Mouse (Mus musculus): ENCODE data around the gene Crtam. TPM values are rescaled to one million over a fixed set of nuclear protein-coding genes. Genes with fewer than 3 reads are reported as not detected.
A peak's percentile ranks its signal among the peaks of the same experiment; 100 is the strongest.

Crtam gene
- total and polyA plus RNA-seq, 3 experiments, result 0.04 TPM; not detected in 2

GRCm38 (mm10) chr9:41050331-41051079, 46.1 kb upstream of the Crtam start:
- Histone ChIP-seq H3K4me3 (ENCODE audit: control insufficient read depth in 1 of 2, insufficient read depth in 1 of 2, low read depth in 2 of 2, low read length in 2 of 2) (no peak overlapping the region), H3K36me3 (ENCODE audit: control insufficient read depth in 1 of 2, insufficient read depth in 2 of 2, low read length in 2 of 2) (peaks cover 0 to 43% of the 10 kb centered on the region in 2 experiments; a peak in 2 of 4 replicates), H3K4me1 (ENCODE audit: control insufficient read depth in 1 of 2, insufficient read depth in 2 of 2, low read length in 2 of 2) (peaks cover 18 to 58% of the 10 kb centered on the region in 2 experiments), H3K9me3 (replicated peaks; ENCODE audit: insufficient read depth, low read length) (no peaks in the 10 kb centered on the region), H3K79me2 (ENCODE audit: control insufficient read depth, insufficient read depth, low read length, poor library complexity) (no peaks in the 10 kb centered on the region), H3K9ac (ENCODE audit: control insufficient read depth, low read depth, low read length, poor library complexity, severe bottlenecking) (no peak overlapping the region), H3K27ac (ENCODE audit: control insufficient read depth, low read depth, low read length) (peak overlapping the region; percentile 22; the same call in 1 of the 2 replicates), H3K27me3 (ENCODE audit: control insufficient read depth in 1 of 2, insufficient read depth in 2 of 2, low read length in 2 of 2) (no peaks in the 10 kb centered on the region)
- peak; percentile 33 for DNase-seq (ENCODE audit: low read depth, low spot score)
- TF ChIP-seq NRF1 (IDR thresholded peaks at IDR 0.05; ENCODE audit: insufficient read depth, low read depth, low read length, poor library complexity, severe bottlenecking) (no peak), MYB (IDR thresholded peaks at IDR 0.05; ENCODE audit: low read depth, low read length) (no peak), POLR2AphosphoS2 (IDR thresholded peaks at IDR 0.05; ENCODE audit: low read length) (no peak), ZMIZ1 (IDR thresholded peaks at IDR 0.05; ENCODE audit: low read depth, low read length) (no peak), ZNF384 (IDR thresholded peaks at IDR 0.05; ENCODE audit: low read depth, low read length) (no peak), ZC3H11A (IDR thresholded peaks at IDR 0.05; ENCODE audit: low read depth, low read length) (no peak), TBP (IDR thresholded peaks at IDR 0.05; ENCODE audit: low read depth, low read length) (no peak), TCF12 (IDR thresholded peaks at IDR 0.05; ENCODE audit: low read depth, low read length) (no peak), RCOR1 (IDR thresholded peaks at IDR 0.05; ENCODE audit: low read depth, low read length) (no peak), BHLHE40 (IDR thresholded peaks at IDR 0.05; ENCODE audit: borderline replicate concordance, low read depth, low read length) (no peak), MEF2A (IDR thresholded peaks at IDR 0.05; ENCODE audit: extremely low read depth, insufficient replicate concordance, low read depth, low read length, poor library complexity, severe bottlenecking) (no peak), POLR2A (IDR thresholded peaks at IDR 0.05; ENCODE audit: control insufficient read depth in 1 of 2, insufficient read depth in 1 of 2, low read depth in 1 of 2, low read length in 2 of 2, poor library complexity in 1 of 2) (no peak), ELF1 (IDR thresholded peaks at IDR 0.05; ENCODE audit: low read depth, low read length) (no peak), E2F4 (IDR thresholded peaks at IDR 0.05; ENCODE audit: borderline replicate concordance, low read depth, low read length) (no peak), TAL1 (IDR thresholded peaks at IDR 0.05; ENCODE audit: low read length) (no peak), NELFE (IDR thresholded peaks at IDR 0.05; ENCODE audit: low read depth, low read length) (no peak)

GRCm38 (mm10) chr9:41049282-41049681, 44.9 kb upstream of the Crtam start:
- peak; percentile 78 for DNase-seq (ENCODE audit: low read depth, low spot score)
- Histone ChIP-seq H3K79me2 (ENCODE audit: control insufficient read depth, insufficient read depth, low read length, poor library complexity) (no peaks in the 10 kb centered on the region), H3K9ac (ENCODE audit: control insufficient read depth, low read depth, low read length, poor library complexity, severe bottlenecking) (no peak overlapping the region), H3K27ac (ENCODE audit: control insufficient read depth, low read depth, low read length) (peak overlapping the region; percentile 31; the same call in 1 of the 2 replicates), H3K36me3 (ENCODE audit: control insufficient read depth in 1 of 2, insufficient read depth in 2 of 2, low read length in 2 of 2) (peaks cover 0 to 43% of the 10 kb centered on the region in 2 experiments; a peak in 2 of 4 replicates), H3K27me3 (ENCODE audit: control insufficient read depth in 1 of 2, insufficient read depth in 2 of 2, low read length in 2 of 2) (no peaks in the 10 kb centered on the region), H3K4me3 (ENCODE audit: control insufficient read depth in 1 of 2, insufficient read depth in 1 of 2, low read depth in 2 of 2, low read length in 2 of 2) (no peak overlapping the region), H3K9me3 (replicated peaks; ENCODE audit: insufficient read depth, low read length) (no peaks in the 10 kb centered on the region), H3K4me1 (ENCODE audit: control insufficient read depth in 1 of 2, insufficient read depth in 2 of 2, low read length in 2 of 2) (peaks cover 18 to 55% of the 10 kb centered on the region in 2 experiments)
- no peak for TF ChIP-seq UBTF (IDR thresholded peaks at IDR 0.05; ENCODE audit: borderline replicate concordance, insufficient read depth, low read depth, low read length)
- no peak for TF ChIP-seq ZMIZ1 (IDR thresholded peaks at IDR 0.05; ENCODE audit: low read depth, low read length)
- TF ChIP-seq MEF2A (IDR thresholded peaks at IDR 0.05; ENCODE audit: extremely low read depth, insufficient replicate concordance, low read depth, low read length, poor library complexity, severe bottlenecking), result no peak
- no peak for TF ChIP-seq RAD21 (IDR thresholded peaks at IDR 0.05; ENCODE audit: low read depth, low read length)
- no peak for TF ChIP-seq POLR2A (IDR thresholded peaks at IDR 0.05; ENCODE audit: control insufficient read depth in 1 of 2, insufficient read depth in 1 of 2, low read depth in 1 of 2, low read length in 2 of 2, poor library complexity in 1 of 2)
- no peak for TF ChIP-seq MAFK (IDR thresholded peaks at IDR 0.05; ENCODE audit: borderline replicate concordance, low read depth, low read length)
- no peak for TF ChIP-seq POLR2AphosphoS2 (IDR thresholded peaks at IDR 0.05; ENCODE audit: low read length)
- TF ChIP-seq EP300 (IDR thresholded peaks at IDR 0.05; ENCODE audit: low read depth in 1 of 2, low read length in 2 of 2), result peak; percentile 74 to 82
- peak; percentile 68; the same call in 1 of the 2 replicates for TF ChIP-seq MYC (IDR thresholded peaks at IDR 0.05; ENCODE audit: low read depth, low read length)
- no peak for TF ChIP-seq MXI1 (IDR thresholded peaks at IDR 0.05; ENCODE audit: low read depth, low read length)
- TF ChIP-seq GABPA (IDR thresholded peaks at IDR 0.05; ENCODE audit: low read depth, low read length), result no peak
- TF ChIP-seq TCF12 (IDR thresholded peaks at IDR 0.05; ENCODE audit: low read depth, low read length), result peak; percentile 66
- no peak for TF ChIP-seq ZC3H11A (IDR thresholded peaks at IDR 0.05; ENCODE audit: low read depth, low read length)
- TF ChIP-seq MYB (IDR thresholded peaks at IDR 0.05; ENCODE audit: low read depth, low read length), result no peak
- TF ChIP-seq KAT2A (conservative IDR thresholded peaks at IDR 0.05; ENCODE audit: low read depth, low read length), result no peak
- TF ChIP-seq BHLHE40 (IDR thresholded peaks at IDR 0.05; ENCODE audit: borderline replicate concordance, low read depth, low read length), result peak; percentile 85; the same call in 1 of the 2 replicates
- TF ChIP-seq NRF1 (IDR thresholded peaks at IDR 0.05; ENCODE audit: insufficient read depth, low read depth, low read length, poor library complexity, severe bottlenecking), result no peak
- no peak for TF ChIP-seq JUND (IDR thresholded peaks at IDR 0.05; ENCODE audit: low read depth, low read length)
- TF ChIP-seq USF2 (IDR thresholded peaks at IDR 0.05; ENCODE audit: borderline replicate concordance in 1 of 2, insufficient read depth in 1 of 2, low read depth in 1 of 2, low read length in 2 of 2), result no peak
